Mouse (Mus musculus) stomach, postnatal 0 days (tissue): Measurements from ENCODE around the gene Tom1l2.

Source experiments
- CTCF ChIP-seq: IDR thresholded peaks from 2 replicates; pipeline ENCODE4 v1.5.1; 2016; ENCODE audit warnings: antibody characterized with exemption, low read depth, mild to moderate bottlenecking, moderate library complexity
- EP300 ChIP-seq: optimal IDR thresholded peaks from 2 replicates; pipeline ENCODE3; 2016; ENCODE audit warnings: antibody characterized with exemption

DNA sequence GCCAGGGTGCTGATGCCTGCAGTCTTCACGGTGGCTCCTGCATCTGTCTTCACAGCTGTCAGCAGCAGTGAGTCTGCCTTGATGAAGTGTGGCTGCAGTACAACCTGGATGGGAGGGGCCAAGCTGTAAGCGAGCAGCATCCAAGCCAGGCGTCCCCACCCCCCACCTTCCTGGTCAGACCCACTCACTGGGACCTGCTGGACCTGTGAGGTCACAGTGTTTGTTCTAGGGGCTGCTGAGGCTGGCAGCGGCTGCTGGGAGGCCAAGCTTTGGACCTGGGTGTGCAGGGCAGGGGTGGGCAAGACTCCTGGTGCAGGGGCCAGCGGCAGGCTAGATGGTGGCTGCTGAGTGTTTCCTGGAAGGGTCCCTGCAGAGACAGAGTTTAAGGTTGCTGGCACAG, 146.5 kb downstream of the Tom1l2 start:
- TF ChIP-seq CTCF (no peak), EP300 (no peak)
